Mouse (Mus musculus): ENCODE measurements around the gene Nrn1l. TPM values are rescaled to one million over a fixed set of nuclear protein-coding genes. Genes with fewer than 3 reads are reported as not detected.

The Nrn1l gene
- polyA plus RNA-seq, 1 experiment: 2.7 TPM

DNA sequence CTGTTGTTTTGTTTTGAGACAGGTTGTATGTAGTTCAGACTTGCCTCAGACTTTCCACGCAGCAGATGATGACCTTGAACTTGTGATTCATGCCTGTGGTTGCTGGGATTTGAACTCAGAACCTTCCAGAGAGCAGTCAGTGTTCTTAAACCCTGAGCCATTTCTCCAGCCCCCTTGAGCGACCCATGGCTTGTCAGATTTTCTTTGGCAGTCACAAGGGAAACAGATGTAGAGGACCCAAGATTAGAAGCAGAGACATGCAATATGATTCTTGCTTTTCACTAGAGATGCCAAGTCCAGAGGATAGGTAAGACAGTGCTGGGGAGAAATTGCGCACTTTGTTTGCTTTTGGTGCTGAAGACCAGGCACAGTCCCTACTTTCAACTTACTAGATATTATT is 40.2 kb upstream of the Nrn1l start, which contains the start of gene Cenpt:
Gene Cenpt (minus strand): TSS at position 101 of the 400 bp plus-strand sequence.
- no peaks in the 10 kb centered on the region for H3K4me1 ChIP-seq (ENCODE audit: control insufficient read depth, insufficient read depth, low read length)
- H3K27ac ChIP-seq (ENCODE audit: insufficient read depth, low read length): peak within 1 kb of the TSS; percentile 70
- H3K4me3 ChIP-seq (ENCODE audit: low read depth, low read length): peak within 1 kb of the TSS; percentile 40
- TF ChIP-seq POLR2A (IDR thresholded peaks at IDR 0.05; ENCODE audit: insufficient read depth, low read length): no peak
- TF ChIP-seq EP300 (IDR thresholded peaks at IDR 0.05; ENCODE audit: insufficient read depth, low read depth, low read length): no peak
- no peak for TF ChIP-seq CTCF (IDR thresholded peaks at IDR 0.05; ENCODE audit: low read depth, low read length)
- no peaks in the 10 kb centered on the region for H3K27me3 ChIP-seq (ENCODE audit: control insufficient read depth, insufficient read depth, low read length, poor library complexity, severe bottlenecking)
- H3K9ac ChIP-seq (ENCODE audit: low read depth, poor library complexity, severe bottlenecking): peak within 1 kb of the TSS; percentile 42
- no peaks in the 10 kb centered on the region for H3K9me3 ChIP-seq (replicated peaks; ENCODE audit: control insufficient read depth, insufficient read depth, low read length, poor library complexity, severe bottlenecking)
- H3K36me3 ChIP-seq (ENCODE audit: control insufficient read depth, insufficient read depth, low read length, poor library complexity, severe bottlenecking): peaks cover 20% of the 10 kb centered on the region

DNA sequence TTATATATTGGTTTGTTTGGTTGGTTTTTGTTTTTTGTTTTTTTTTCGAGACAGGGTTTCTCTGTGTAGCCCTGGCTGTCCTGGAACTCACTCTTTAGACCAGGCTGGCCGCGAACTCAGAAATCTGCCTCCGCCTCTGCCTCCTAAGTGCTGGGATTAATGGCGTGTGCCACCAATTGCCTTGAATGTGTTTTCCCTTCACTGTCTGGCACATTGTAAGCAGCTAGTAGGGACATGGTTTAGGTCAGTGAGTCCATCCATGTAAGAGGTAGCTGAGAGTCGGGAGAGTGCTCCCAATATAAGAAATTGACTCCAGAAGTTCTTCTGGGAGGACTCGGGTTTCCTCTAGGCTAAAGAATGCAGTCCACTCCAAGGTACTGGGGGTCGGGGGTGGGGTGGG is 39.1 kb upstream of the Nrn1l start:
- Histone ChIP-seq H3K27me3 (ENCODE audit: control insufficient read depth, insufficient read depth, low read length, poor library complexity, severe bottlenecking) (no peaks in the 10 kb centered on the region), H3K9ac (ENCODE audit: low read depth, poor library complexity, severe bottlenecking) (peak overlapping the region; percentile 83), H3K4me1 (ENCODE audit: control insufficient read depth, insufficient read depth, low read length) (no peaks in the 10 kb centered on the region), H3K9me3 (replicated peaks; ENCODE audit: control insufficient read depth, insufficient read depth, low read length, poor library complexity, severe bottlenecking) (no peaks in the 10 kb centered on the region), H3K36me3 (ENCODE audit: control insufficient read depth, insufficient read depth, low read length, poor library complexity, severe bottlenecking) (peaks cover 9% of the 10 kb centered on the region), H3K27ac (ENCODE audit: insufficient read depth, low read length) (peak overlapping the region; percentile 41; the same call in 1 of the 2 replicates), H3K4me3 (ENCODE audit: low read depth, low read length) (peak overlapping the region; percentile 31)
- TF ChIP-seq EP300 (IDR thresholded peaks at IDR 0.05; ENCODE audit: insufficient read depth, low read depth, low read length) (no peak), POLR2A (IDR thresholded peaks at IDR 0.05; ENCODE audit: insufficient read depth, low read length) (no peak), CTCF (IDR thresholded peaks at IDR 0.05; ENCODE audit: low read depth, low read length) (no peak)

DNA sequence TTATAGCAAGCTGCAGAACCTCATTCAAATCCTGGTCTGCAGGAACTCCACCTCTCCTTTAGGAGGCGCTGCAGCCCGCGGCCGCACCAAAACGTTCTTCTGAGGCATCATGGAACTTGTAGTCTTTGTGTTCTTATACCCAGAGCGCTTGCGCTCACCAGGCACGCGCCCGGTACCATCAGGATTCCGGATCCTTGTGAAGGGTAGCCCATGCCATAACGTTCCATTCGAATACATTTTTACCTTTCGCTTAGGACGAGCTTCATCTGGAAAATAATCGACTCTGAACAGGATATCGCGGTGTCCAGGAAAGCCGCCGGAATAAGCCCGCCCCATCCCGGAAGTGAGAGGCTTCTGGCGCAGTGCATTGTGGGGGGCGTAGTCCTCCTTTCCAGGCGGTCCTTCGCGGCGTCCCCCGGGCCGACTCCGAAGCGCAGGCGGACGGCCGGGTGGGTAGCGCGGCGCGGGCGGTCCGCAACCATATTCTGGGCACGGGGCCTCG is 38.6 kb upstream of the Nrn1l start, which contains the start of gene Thap11:
Gene Thap11 (plus strand): TSS at position 418 of the 502 bp plus-strand sequence.
- H3K9me3 ChIP-seq (replicated peaks; ENCODE audit: control insufficient read depth, insufficient read depth, low read length, poor library complexity, severe bottlenecking): no peaks in the 10 kb centered on the region
- TF ChIP-seq EP300 (IDR thresholded peaks at IDR 0.05; ENCODE audit: insufficient read depth, low read depth, low read length) (no peak), CTCF (IDR thresholded peaks at IDR 0.05; ENCODE audit: low read depth, low read length) (peak; percentile 76)
- peak within 1 kb of the TSS; percentile 68 for H3K27ac ChIP-seq (ENCODE audit: insufficient read depth, low read length)
- H3K4me3 ChIP-seq (ENCODE audit: low read depth, low read length): peak within 1 kb of the TSS; percentile 94
- H3K9ac ChIP-seq (ENCODE audit: low read depth, poor library complexity, severe bottlenecking): peak within 1 kb of the TSS; percentile 83
- no peaks in the 10 kb centered on the region for H3K27me3 ChIP-seq (ENCODE audit: control insufficient read depth, insufficient read depth, low read length, poor library complexity, severe bottlenecking)
- peaks cover 5% of the 10 kb centered on the region for H3K36me3 ChIP-seq (ENCODE audit: control insufficient read depth, insufficient read depth, low read length, poor library complexity, severe bottlenecking)
- peaks cover 1% of the 10 kb centered on the region for H3K4me1 ChIP-seq (ENCODE audit: control insufficient read depth, insufficient read depth, low read length)

DNA sequence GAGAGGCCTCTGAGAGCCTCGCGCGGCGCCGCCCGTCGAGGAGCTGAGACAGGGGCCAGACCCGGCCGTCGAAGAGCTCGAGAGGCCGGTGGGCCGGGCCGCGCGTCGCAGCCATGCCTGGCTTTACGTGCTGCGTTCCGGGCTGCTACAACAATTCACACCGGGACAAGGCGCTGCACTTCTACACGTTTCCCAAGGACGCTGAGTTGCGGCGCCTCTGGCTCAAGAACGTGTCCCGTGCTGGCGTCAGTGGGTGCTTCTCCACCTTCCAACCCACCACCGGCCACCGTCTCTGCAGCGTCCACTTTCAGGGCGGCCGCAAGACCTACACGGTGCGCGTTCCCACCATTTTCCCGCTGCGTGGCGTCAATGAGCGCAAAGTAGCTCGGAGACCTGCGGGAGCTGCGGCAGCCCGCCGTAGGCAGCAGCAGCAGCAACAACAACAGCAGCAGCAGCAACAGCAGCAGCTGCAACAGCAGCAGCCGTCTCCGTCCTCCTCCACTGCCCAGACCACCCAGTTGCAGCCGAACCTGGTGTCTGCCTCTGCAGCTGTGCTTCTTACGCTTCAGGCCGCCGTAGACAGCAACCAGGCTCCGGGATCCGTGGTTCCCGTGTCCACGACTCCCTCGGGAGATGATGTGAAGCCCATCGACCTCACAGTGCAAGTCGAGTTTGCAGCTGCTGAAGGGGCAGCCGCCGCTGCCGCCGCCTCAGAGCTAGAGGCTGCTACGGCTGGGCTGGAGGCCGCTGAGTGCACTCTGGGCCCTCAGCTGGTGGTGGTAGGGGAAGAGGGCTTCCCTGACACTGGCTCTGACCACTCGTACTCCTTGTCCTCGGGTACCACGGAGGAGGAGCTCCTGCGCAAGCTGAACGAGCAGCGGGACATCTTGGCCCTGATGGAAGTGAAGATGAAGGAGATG is 37.9 kb upstream of the Nrn1l start:
- Histone ChIP-seq H3K27ac (ENCODE audit: insufficient read depth, low read length) (no peak overlapping the region), H3K27me3 (ENCODE audit: control insufficient read depth, insufficient read depth, low read length, poor library complexity, severe bottlenecking) (no peaks in the 10 kb centered on the region), H3K4me3 (ENCODE audit: low read depth, low read length) (peak overlapping the region; percentile 94), H3K9me3 (replicated peaks; ENCODE audit: control insufficient read depth, insufficient read depth, low read length, poor library complexity, severe bottlenecking) (no peaks in the 10 kb centered on the region), H3K9ac (ENCODE audit: low read depth, poor library complexity, severe bottlenecking) (peak overlapping the region; percentile 83), H3K36me3 (ENCODE audit: control insufficient read depth, insufficient read depth, low read length, poor library complexity, severe bottlenecking) (peaks cover 3% of the 10 kb centered on the region; the same call in 1 of the 2 replicates), H3K4me1 (ENCODE audit: control insufficient read depth, insufficient read depth, low read length) (peaks cover 1% of the 10 kb centered on the region)
- TF ChIP-seq EP300 (IDR thresholded peaks at IDR 0.05; ENCODE audit: insufficient read depth, low read depth, low read length) (no peak), CTCF (IDR thresholded peaks at IDR 0.05; ENCODE audit: low read depth, low read length) (no peak), POLR2A (IDR thresholded peaks at IDR 0.05; ENCODE audit: insufficient read depth, low read length) (no peak)

DNA sequence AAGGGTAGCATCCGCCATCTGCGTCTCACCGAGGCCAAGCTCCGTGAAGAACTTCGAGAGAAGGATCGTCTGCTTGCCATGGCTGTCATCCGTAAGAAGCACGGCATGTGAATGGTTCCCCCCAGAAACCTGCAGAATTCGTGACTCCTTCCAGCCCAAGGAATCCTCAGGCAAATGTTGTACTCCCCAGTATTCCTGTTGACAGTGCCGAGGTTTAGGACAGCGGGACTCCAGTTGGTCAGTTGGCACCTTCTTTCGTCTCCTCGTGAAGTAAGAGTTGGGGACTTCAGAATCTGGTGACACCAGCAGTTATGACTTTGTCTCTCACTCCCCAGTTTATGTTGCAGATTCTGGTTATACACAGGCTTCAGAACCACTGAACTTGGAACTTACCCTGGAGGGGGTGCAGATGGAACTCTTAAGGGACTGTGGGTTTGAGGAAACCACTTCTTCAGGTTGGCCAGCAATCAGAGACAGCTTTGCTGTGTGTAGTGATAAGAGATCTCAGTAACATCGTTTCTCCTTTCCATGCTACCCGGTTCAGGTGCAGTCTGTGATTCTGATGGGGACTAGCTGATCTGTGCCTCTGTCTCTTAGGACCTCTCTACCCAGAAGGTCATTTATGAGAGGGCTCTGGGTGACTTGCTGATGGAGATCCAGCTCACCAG is 37.1 kb upstream of the Nrn1l start:
- no peaks in the 10 kb centered on the region for H3K27me3 ChIP-seq (ENCODE audit: control insufficient read depth, insufficient read depth, low read length, poor library complexity, severe bottlenecking)
- TF ChIP-seq POLR2A (IDR thresholded peaks at IDR 0.05; ENCODE audit: insufficient read depth, low read length) (no peak), CTCF (IDR thresholded peaks at IDR 0.05; ENCODE audit: low read depth, low read length) (no peak), EP300 (IDR thresholded peaks at IDR 0.05; ENCODE audit: insufficient read depth, low read depth, low read length) (no peak)

More for the DNA sequence above, 37.1 kb upstream of the Nrn1l start:
- Histone ChIP-seq H3K27ac (ENCODE audit: insufficient read depth, low read length) (no peak overlapping the region), H3K9ac (ENCODE audit: low read depth, poor library complexity, severe bottlenecking) (peak overlapping the region; percentile 83), H3K36me3 (ENCODE audit: control insufficient read depth, insufficient read depth, low read length, poor library complexity, severe bottlenecking) (peaks cover 3% of the 10 kb centered on the region; the same call in 1 of the 2 replicates), H3K4me3 (ENCODE audit: low read depth, low read length) (peak overlapping the region; percentile 94), H3K9me3 (replicated peaks; ENCODE audit: control insufficient read depth, insufficient read depth, low read length, poor library complexity, severe bottlenecking) (no peaks in the 10 kb centered on the region), H3K4me1 (ENCODE audit: control insufficient read depth, insufficient read depth, low read length) (peaks cover 1% of the 10 kb centered on the region)

Data from ES-Bruce4 (cell line).